20 mouse cellular contexts compared by ENCODE assay signal in the genomic region with DNA sequence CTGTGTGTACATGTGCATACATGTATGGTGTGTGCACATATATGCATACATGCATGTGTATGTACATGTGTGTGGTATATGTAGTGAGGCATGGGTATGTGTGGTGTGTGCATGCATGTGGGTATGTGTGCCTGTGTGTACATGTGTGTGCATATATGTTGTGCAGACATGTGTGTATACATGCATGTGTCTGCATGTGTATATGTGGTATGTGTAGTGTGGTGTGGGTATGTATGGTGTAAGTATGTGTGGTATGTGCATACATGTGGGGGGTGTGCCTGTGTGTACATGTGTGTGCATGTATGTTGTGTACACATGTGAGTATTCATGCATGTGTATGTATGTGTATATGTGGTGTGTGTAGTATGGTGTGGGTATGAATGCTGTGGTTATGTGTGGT.
"Had no signal": no experiment of that assay in that cellular context is flagged by ENCODE, and none has a peak within 500 bp of the region (broad histone marks: within the 10 kb centered on the region; RNA-seq: fewer than 3 reads in every experiment).

No protein-coding gene starts in this region.

- H3K4me3 ChIP-seq: liver, embryonic 15.5 days; midbrain, embryonic 10.5 days; midbrain, embryonic 12.5 days; myocyte; neural tube, embryonic 13.5 days; neural tube, embryonic 15.5 days had no signal

- DNase-seq: liver, postnatal 0 days; lung, embryonic 14.5 days; lung, postnatal 10 days; lung, postnatal 4 days; midbrain, embryonic 14.5 days; retina, postnatal 1 day; right cerebral cortex, adult 18-20 months; right cerebral cortex, postnatal 25 days; right cerebral cortex, postnatal 4 days; spleen, adult 18-20 months; thymus, adult 18-20 months; thymus, postnatal 14 days; thymus, postnatal 36 days had no signal

- ATAC-seq: liver, postnatal 0 days; midbrain, embryonic 16.5 days had no signal

- H3K27me3 ChIP-seq: liver, embryonic 15.5 days; midbrain, embryonic 12.5 days; neural tube, embryonic 13.5 days; neural tube, embryonic 15.5 days had no signal

- H3K36me3 ChIP-seq: liver, embryonic 15.5 days; midbrain, embryonic 10.5 days; midbrain, embryonic 12.5 days had no signal

- H3K4me2 ChIP-seq: liver, embryonic 15.5 days; lung, embryonic 14.5 days; midbrain, embryonic 12.5 days; neural tube, embryonic 13.5 days; neural tube, embryonic 15.5 days had no signal

- H3K9me3 ChIP-seq: liver, embryonic 15.5 days had no signal

- H3K4me1 ChIP-seq: liver, embryonic 15.5 days; midbrain, embryonic 10.5 days; midbrain, embryonic 12.5 days; neural tube, embryonic 13.5 days; neural tube, embryonic 15.5 days had no signal

- H3K27ac ChIP-seq: liver, embryonic 15.5 days; midbrain, embryonic 10.5 days; midbrain, embryonic 12.5 days; neural tube, embryonic 13.5 days; neural tube, embryonic 15.5 days had no signal

- H3K9ac ChIP-seq: liver, embryonic 15.5 days; liver, postnatal 0 days; lung, embryonic 14.5 days; midbrain, embryonic 12.5 days; neural tube, embryonic 13.5 days; neural tube, embryonic 15.5 days had no signal
